Mouse (Mus musculus): Measurements from ENCODE around the gene Pdia4. TPM values are rescaled to one million over a fixed set of nuclear protein-coding genes. Genes with fewer than 3 reads are reported as not detected.
A peak's percentile ranks its signal among the peaks of the same experiment; 100 is the strongest.

The Pdia4 gene
- total RNA-seq, 2 experiments from 2014 or later = 58.2 to 62.5 TPM

GRCm38 (mm10) chr6:47828950-47829349 is 15.7 kb upstream of the Pdia4 start:
- peak in 1 of 2 experiments; percentile 16 for DNase-seq (ENCODE audit: low spot score in 2 of 2)
- Histone ChIP-seq H3K4me3 (no peak overlapping the region), H3K27ac (no peak overlapping the region)
- peak; percentile 77 for TF ChIP-seq CTCF (conservative IDR thresholded peaks at IDR 0.05)

GRCm38 (mm10) chr6:47827462-47827861 is 14.2 kb upstream of the Pdia4 start:
- TF ChIP-seq CTCF (conservative IDR thresholded peaks at IDR 0.05) = peak; percentile 51

GRCm38 (mm10) chr6:47824241-47824640 is 11.0 kb upstream of the Pdia4 start:
- Histone ChIP-seq H3K27ac (no peak overlapping the region), H3K4me3 (no peak overlapping the region)
- no peak for TF ChIP-seq CTCF (conservative IDR thresholded peaks at IDR 0.05)
- no peak for DNase-seq (ENCODE audit: low spot score in 2 of 2)

More at GRCm38 (mm10) chr6:47827462-47827861, 14.2 kb upstream of the Pdia4 start:
- Histone ChIP-seq H3K27ac (no peak overlapping the region), H3K4me3 (no peak overlapping the region)
- DNase-seq (ENCODE audit: low spot score in 2 of 2) = no peak

- H3K4me3 ChIP-seq = no peak overlapping the region
- no peak overlapping the region for H3K27ac ChIP-seq
- TF ChIP-seq CTCF (conservative IDR thresholded peaks at IDR 0.05) = no peak
- DNase-seq (ENCODE audit: low spot score in 2 of 2) = no peak
Observed at GRCm38 (mm10) chr6:47821776-47822175, 8.5 kb upstream of the Pdia4 start.

- Histone ChIP-seq H3K4me3 (no peak overlapping the region), H3K27ac (no peak overlapping the region)
- no peak for DNase-seq (ENCODE audit: low spot score in 2 of 2)
- TF ChIP-seq CTCF (conservative IDR thresholded peaks at IDR 0.05) = no peak
Observed at GRCm38 (mm10) chr6:47821236-47821635, 8.0 kb upstream of the Pdia4 start.

GRCm38 (mm10) chr6:47819626-47820325 is 6.5 kb upstream of the Pdia4 start:
- DNase-seq (ENCODE audit: low spot score in 2 of 2) = no peak
- Histone ChIP-seq H3K4me3 (no peak overlapping the region), H3K27ac (no peak overlapping the region)
- no peak for TF ChIP-seq CTCF (conservative IDR thresholded peaks at IDR 0.05)

GRCm38 (mm10) chr6:47818721-47819120 is 5.5 kb upstream of the Pdia4 start:
- no peak overlapping the region for H3K4me3 ChIP-seq
- no peak for TF ChIP-seq CTCF (conservative IDR thresholded peaks at IDR 0.05)
- H3K27ac ChIP-seq = no peak overlapping the region
- no peak for DNase-seq (ENCODE audit: low spot score in 2 of 2)

- no peak overlapping the region for H3K4me3 ChIP-seq
- no peak for TF ChIP-seq CTCF (conservative IDR thresholded peaks at IDR 0.05)
- H3K27ac ChIP-seq = no peak overlapping the region
- no peak for DNase-seq (ENCODE audit: low spot score in 2 of 2)
Observed at GRCm38 (mm10) chr6:47816151-47816550, 2.9 kb upstream of the Pdia4 start.

GRCm38 (mm10) chr6:47812271-47812915 is 837 bp downstream of the Pdia4 start:
- peak overlapping the region; percentile 86 for H3K27ac ChIP-seq
- TF ChIP-seq CTCF (conservative IDR thresholded peaks at IDR 0.05) = no peak
- H3K4me3 ChIP-seq = peak overlapping the region; percentile 79
- DNase-seq (ENCODE audit: low spot score in 2 of 2) = no peak

GRCm38 (mm10) chr6:47811324-47811723 is 1.9 kb downstream of the Pdia4 start:
- Histone ChIP-seq H3K27ac (no peak overlapping the region), H3K4me3 (peak overlapping the region; percentile 79)
- TF ChIP-seq CTCF (conservative IDR thresholded peaks at IDR 0.05) = no peak
- no peak for DNase-seq (ENCODE audit: low spot score in 2 of 2)

- peak; percentile 39 for TF ChIP-seq CTCF (conservative IDR thresholded peaks at IDR 0.05)
Observed at GRCm38 (mm10) chr6:47810181-47810580, 3.0 kb downstream of the Pdia4 start.

GRCm38 (mm10) chr6:47809053-47809452 is 4.2 kb downstream of the Pdia4 start:
- peak overlapping the region; percentile 61; the same call in 1 of the 2 replicates for H3K27ac ChIP-seq
- no peak for DNase-seq (ENCODE audit: low spot score in 2 of 2)
- no peak for TF ChIP-seq CTCF (conservative IDR thresholded peaks at IDR 0.05)
- H3K4me3 ChIP-seq = no peak overlapping the region

More at GRCm38 (mm10) chr6:47810181-47810580, 3.0 kb downstream of the Pdia4 start:
- Histone ChIP-seq H3K27ac (no peak overlapping the region), H3K4me3 (no peak overlapping the region)
- no peak for DNase-seq (ENCODE audit: low spot score in 2 of 2)

- DNase-seq (ENCODE audit: low spot score in 2 of 2) = peak in 1 of 2 experiments; percentile 12
- no peak overlapping the region for H3K4me3 ChIP-seq
- H3K27ac ChIP-seq = peak overlapping the region; percentile 70
- TF ChIP-seq CTCF (conservative IDR thresholded peaks at IDR 0.05) = no peak
Observed at GRCm38 (mm10) chr6:47808545-47808944, 4.7 kb downstream of the Pdia4 start.

GRCm38 (mm10) chr6:47807419-47807818 is 5.8 kb downstream of the Pdia4 start:
- no peak overlapping the region for H3K4me3 ChIP-seq
- DNase-seq (ENCODE audit: low spot score in 2 of 2) = peak in 1 of 2 experiments; percentile 34
- peak overlapping the region; percentile 70; the same call in 1 of the 2 replicates for H3K27ac ChIP-seq
- no peak for TF ChIP-seq CTCF (conservative IDR thresholded peaks at IDR 0.05)
